Mouse (Mus musculus) erythroblast, adult 5-6 weeks (primary cell): ENCODE data around the gene Tax1bp1. TPM values are rescaled to one million over a fixed set of nuclear protein-coding genes. Genes with fewer than 3 reads are reported as not detected.

Experiments
- ATAC-seq: replicated peaks from 2 replicates; pipeline ENCODE4 v1.8.0; 2016; ENCODE audit warnings: moderate number of reproducible peaks, mild to moderate bottlenecking, moderate TSS enrichment, inconsistent platforms; ENCODE audit not compliant: poor library complexity, low FRiP score, severe bottlenecking
- total RNA-seq, 2 experiments: library from RNA; stranded (forward) in 1 of 2; stranded (reverse) in 1 of 2; fragments of 150-400 nt in 1 of 2; fragments of 200-764, 138-1000 nt in 1 of 2; gene quantifications; 2 replicates each; pipeline versions ENCODE4 v1.2.3 to v1.2.4; 2015 to 2017; ENCODE audit warnings: low replicate concordance in 2 of 2

The Tax1bp1 gene
- total RNA-seq, 2 experiments from 2014 or later: 255 to 523 TPM

DNA sequence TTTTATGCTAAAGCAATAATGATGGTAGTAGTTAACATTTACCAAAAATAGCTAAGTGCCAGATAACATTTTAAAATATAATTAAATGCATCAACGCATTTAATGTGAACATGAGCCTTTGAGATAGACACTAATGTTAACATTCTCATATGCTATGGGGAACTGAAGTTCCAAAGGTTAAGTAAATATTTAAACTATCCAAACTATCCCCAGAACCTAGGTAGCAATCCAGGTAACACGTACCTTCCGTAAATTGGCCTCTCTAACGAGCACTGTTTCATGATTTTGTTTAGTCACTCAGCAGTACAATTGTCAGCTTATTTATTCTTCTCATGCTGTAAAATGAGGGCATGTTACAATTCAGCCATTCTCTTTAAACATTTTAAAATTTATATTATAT lies 13.6 kb upstream of the Tax1bp1 start:
- no peak for ATAC-seq

DNA sequence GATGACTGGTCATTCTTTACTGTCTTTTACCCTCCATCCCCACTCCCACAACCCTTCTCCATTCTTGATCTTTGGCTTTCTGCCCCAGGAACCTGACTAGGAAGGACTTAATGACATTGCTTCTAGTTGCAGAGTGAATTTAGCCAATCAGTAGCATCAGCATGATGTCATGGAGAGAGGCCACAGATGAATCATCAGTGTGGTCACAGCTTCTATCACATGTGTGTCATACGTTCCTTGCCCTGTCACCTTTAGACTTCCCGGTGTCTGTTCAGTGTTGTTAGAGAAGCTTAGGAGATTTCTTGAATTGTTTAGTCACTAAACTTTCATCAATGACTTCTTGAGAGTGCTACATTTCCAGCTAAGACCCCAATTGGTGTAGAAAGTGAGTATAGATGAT lies 10.3 kb upstream of the Tax1bp1 start:
- ATAC-seq: no peak

DNA sequence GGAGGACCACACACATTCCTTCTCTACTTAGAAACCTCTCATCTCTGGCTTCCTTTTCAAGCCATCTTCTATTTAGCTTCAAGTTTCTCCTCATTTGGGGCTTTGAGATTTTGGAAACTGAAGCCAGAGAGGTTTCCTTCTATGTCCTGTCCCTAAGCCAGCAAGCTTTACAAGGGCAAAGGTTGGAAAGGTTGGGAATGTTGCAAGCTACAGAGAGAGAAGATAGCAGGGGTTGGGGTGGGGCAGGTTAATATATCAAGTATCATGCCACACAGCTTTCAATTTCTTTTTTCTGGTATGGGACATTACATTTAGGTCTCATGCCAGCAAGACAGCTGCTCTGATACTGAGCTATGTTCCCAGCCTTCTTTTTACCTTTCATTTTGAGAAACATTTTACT lies 8.2 kb upstream of the Tax1bp1 start:
- no peak for ATAC-seq

DNA sequence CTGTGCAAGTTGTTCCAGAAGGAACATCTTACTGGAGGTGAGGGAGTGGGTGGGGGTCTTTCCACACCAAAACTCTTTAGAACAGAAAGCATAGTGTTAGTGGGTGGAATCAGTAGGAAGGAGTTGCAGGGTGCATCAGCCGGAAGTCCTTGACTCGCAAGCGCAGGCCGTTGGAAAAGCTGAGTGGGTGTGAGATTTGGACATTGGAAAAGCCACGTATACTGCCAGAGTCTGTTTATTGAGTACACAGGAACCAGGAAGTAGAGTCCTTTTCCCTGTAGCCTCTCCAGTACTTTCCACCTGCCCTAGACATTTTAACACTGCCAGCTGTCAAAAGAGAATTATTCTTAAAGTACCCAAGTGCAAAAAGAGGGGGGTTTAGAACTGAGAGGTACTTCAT lies 5.7 kb upstream of the Tax1bp1 start:
- no peak for ATAC-seq

DNA sequence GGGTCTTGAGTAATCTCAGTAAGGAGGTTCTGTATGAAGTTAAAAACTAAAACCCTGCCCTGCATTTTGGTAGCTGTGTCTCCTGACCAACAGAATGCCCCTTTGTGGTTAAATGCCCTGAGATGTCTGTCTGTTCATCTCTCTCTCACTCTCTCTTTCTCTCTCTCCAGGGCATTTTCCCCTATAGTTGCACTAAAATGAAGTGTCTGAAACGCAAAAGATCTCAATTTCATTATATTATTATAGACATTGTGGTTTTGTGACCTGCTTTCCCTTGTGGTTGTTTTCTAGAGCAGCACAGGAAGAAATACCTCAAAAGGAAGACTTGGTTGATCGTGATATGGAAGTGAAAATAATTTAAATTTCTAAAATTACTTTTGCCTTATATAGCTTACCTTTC lies 966 bp upstream of the Tax1bp1 start:
- ATAC-seq: no peak

- peak; percentile 88 for ATAC-seq
Observed at GRCm38 (mm10) chr6:52713897-52714509, 474 bp downstream of the Tax1bp1 start.

DNA sequence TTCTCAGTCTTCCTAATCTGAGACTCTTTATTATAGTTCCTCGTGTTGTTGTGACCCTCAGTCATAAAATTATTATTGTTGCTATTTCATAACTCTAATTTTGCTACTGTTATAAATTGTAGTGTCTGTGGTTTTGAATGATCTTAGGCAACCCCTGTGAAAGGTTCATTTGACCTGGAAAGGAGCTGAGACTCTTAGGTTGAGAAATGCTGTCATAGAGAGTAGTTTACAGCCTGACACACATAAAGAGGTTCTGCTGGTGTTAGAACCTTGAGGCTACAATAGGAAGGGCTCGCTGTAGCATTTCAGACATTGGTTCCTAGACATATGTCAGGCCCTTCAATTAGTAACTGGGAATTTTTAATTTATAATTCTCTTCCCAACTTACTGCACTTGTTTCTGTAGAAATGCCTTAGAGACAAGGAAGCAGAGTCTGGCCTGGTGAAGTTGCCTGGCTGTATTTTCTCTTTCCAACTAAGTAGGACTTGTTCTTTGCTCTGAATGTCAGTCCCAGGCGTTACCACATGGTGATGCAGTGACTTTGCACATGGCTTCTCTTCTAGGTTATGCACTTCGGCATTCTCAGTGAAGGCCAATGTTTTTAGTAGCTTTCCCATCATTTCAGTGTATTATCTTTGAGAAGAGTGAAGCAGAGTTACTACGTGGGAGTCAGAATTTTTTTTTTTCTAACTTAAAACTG lies 4.1 kb downstream of the Tax1bp1 start:
- no peak for ATAC-seq

GRCm38 (mm10) chr6:52724805-52725439 lies 11.4 kb downstream of the Tax1bp1 start:
- peak; percentile 74 for ATAC-seq

DNA sequence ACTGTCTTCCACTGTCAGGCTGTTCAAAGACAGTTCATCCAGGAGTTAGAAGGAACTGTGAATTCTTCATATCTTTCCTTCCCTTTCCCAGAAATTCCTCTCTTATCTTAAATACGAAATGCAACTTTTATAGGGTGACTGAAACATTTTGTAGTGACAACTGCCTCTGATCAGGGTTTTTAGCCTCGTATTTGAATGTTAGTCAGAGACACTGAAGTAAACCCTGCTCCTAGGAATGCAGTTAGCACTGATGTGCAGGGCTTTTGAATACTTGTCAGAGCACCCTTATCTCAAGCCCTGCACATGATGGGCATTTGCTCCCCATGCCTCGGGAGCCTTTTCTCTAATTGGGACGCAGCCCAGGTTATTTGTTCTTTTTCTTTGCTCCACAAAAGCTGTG lies 16.8 kb downstream of the Tax1bp1 start:
- no peak for ATAC-seq

DNA sequence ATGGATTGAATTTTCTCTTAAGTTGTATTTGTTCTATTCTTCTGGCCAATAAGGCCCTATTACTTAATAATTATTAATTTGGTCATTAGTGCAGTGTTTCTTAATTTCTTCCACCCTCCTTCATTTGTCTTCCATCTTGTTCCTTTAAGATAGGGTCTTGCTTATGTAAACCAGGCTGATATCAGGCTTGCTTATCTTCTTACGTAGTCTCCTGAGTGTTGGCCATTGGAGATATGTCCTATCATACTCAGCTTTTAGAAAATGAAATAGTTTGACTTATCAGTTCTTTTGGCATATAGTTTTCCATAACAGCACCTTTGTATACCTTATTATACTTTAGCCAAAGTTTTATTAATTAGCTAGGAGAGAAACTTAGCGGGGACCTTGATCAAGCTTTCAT lies 21.1 kb downstream of the Tax1bp1 start:
- no peak for ATAC-seq

DNA sequence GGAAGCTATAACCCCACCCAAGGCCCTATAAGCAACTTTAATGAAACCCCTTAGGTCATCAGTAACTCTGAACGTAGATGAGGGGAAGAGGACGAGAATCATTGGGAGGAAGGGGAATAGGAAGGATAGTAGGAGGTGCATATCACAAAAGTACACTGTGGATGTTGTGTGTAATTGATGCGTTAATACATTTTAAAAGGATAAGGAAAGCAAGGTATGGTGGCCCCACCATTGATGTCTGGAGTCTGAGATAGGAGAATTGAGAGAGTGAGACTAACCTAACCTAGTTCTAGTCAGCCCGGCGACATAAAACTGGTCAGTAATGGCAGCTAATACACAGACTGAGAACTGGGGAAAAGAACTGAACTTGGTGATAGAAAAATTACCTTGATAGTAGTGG lies 39.3 kb downstream of the Tax1bp1 start:
- ATAC-seq: no peak

- ATAC-seq: no peak
Observed at GRCm38 (mm10) chr6:52765206-52765605, 51.7 kb downstream of the Tax1bp1 start.

DNA sequence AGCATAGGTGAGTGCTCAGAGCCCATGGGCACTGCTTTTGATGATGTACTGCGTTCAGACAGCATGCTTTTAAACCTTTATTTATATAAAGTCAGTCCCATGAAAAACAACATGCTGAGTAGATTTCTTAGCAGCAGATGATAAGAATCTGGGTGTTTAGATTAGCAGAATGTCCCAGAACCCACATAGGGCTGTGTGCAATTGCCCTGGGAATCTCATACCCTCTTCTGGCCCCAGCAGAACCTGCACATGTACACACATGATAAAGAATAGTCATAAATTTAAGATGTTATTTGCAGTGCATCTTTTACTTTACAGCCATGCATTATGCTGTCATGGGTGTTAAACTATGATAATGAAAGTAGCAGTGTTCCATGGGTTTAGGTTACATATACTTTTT lies 57.3 kb downstream of the Tax1bp1 start:
- no peak for ATAC-seq

DNA sequence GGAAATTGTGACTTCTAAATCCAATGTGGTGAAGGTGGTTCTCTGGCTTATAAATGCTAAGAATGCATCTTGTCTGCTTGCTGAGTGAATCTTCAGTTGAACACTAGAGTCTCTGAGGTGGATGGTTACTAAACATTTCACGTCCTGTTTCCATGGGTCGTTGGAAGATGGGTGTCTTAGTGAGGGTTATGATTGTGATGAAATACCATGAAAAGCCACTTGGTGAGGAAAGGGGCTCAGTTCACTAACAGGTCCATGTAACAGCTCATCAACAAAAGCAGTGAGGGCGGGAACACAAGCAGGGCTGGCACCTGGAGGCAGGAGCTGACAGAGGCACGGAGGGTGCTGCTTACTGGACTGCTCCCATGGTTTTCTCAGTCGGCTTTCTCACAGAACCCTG lies 59.6 kb downstream of the Tax1bp1 start:
- ATAC-seq: no peak

DNA sequence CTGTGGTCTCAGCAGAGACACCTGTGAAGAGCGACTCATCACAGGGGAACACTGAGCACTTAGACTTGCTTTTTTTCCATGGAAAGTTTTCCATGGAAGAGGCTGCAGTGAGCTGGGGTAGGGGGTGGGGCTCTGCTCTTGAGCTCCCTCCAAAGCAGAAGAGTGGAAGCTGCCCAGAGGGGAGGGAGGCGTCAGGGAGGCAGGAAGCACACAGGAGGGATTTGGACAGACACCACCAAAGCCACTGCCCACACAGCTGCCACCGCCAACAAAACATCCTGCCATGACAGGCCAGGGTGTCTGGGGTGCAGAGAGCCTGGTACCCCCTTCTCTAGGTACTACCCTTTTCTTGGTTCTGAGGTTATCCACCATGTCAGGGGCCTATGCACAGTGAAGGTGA lies 61.8 kb downstream of the Tax1bp1 start:
- 0 out of 2 replicates have a peak, but pooled peaks have one; percentile 26 for ATAC-seq

- no peak for ATAC-seq
Observed at GRCm38 (mm10) chr6:52775956-52776355, 62.4 kb downstream of the Tax1bp1 start.

DNA sequence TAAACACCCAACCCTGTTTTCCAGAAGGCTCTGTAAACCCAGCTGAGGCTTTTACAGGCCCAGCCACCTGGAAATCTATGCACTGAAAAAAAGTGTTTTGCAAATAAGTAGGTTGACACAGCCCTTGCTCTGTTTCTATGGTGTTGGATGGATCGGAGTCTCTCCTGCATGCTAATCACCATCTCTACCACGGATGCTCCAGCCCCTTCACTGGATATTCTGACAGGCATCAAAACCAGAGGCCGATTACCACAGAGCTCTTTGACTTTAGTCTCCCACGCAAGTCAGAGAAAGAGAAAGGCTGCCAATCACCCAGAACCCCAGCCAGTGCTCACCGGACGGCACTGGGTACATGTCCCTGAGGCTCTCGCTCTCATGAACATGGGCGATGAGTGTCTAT lies 63.5 kb downstream of the Tax1bp1 start:
- ATAC-seq: no peak

DNA sequence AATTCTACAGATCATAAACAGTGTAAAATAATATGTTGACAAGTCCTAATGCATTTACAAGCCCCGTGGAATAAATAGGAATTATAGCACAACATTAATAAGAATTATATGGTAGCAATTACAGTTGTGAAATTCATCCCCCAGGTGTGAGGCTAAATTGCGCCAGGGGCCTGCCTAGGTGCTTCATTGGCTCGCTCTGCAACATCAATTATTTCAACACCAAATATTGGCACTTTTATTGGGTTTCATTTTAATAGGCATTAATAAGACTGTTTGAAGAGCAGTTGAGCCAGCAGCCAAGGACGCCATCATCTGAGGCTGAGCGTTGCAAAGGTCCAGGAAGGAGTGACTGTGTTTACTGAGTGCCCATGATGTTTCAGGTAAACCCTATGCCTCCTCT lies 65.0 kb downstream of the Tax1bp1 start:
- no peak for ATAC-seq

DNA sequence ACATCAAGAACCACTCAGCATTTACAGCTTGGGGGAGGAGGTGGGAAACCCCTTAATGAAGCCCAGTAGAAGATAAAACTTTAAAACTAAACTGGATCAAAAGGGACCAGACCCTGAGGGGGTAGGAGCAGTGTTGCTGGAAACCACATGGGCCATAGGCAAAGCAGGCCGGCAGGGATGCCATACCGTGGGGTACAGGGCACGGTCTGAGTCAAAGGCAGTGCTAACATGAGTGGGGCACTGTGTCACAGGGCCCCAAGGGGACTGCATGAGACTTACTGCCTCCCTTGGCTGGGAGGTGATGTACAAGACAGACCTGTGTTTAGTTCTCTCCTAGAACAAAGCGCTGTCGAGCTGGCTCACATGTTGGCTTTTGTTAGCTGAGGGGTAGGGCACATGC lies 66.0 kb downstream of the Tax1bp1 start:
- no peak for ATAC-seq

- no peak for ATAC-seq
Observed at GRCm38 (mm10) chr6:52790316-52790715, 76.8 kb downstream of the Tax1bp1 start.

DNA sequence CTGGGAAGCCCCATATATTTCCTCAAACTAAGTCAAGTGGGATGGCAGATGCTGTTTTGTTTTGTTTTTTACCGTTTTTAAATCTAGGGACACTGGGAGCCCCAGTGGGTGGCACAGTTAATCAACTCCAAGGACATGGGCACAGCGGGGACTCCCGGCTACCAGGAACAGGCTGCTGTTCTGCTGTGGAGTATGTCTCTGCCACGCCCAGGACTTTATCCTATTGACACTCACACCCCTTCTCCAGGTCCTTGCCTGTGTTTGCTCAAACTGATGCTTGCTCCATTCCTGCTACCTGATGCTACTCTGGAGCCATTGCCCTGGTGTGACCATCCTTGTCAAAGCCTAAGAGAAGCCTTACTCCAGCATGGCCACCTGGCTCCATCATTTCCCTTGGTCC lies 77.3 kb downstream of the Tax1bp1 start:
- ATAC-seq: no peak
